ENCODE assay signal across 23 mouse cellular contexts in genomic region chr7:3940915-3941314, GRCm38 (mm10). TPM values are rescaled to one million over a fixed set of nuclear protein-coding genes. Genes with fewer than 3 reads are reported as not detected.
DNase-seq lines count a peak whose midpoint lies in the region; ATAC-seq and TF ChIP-seq lines count a peak whose summit lies in the region.
"Had no signal": no experiment of that assay in that cellular context is flagged by ENCODE, and none has a peak within 500 bp of the region (broad histone marks: within the 10 kb centered on the region; RNA-seq: fewer than 3 reads in every experiment).

No protein-coding gene starts in this region.

- H3K4me2 ChIP-seq in heart, embryonic 11.5 days, result no peak overlapping the region
- H3K4me2 ChIP-seq: forebrain, embryonic 15.5 days; limb, embryonic 13.5 days; midbrain, embryonic 15.5 days had no signal

- H3K27me3 ChIP-seq in heart, embryonic 11.5 days (ENCODE audit: control insufficient read depth, insufficient read depth, low read length), result no peaks in the 10 kb centered on the region
- H3K27me3 ChIP-seq: forebrain, embryonic 15.5 days; limb, embryonic 13.5 days; midbrain, embryonic 15.5 days had no signal

- no peak overlapping the region for H3K4me3 ChIP-seq in heart, embryonic 11.5 days (ENCODE audit: low read depth, low read length)
- H3K4me3 ChIP-seq in lung, adult 2 months (replicated peaks; ENCODE audit: extremely low read depth, low read depth, low read length), result no peak overlapping the region
- H3K4me3 ChIP-seq: forebrain, embryonic 15.5 days; left cerebral cortex, adult 2 months; limb, embryonic 13.5 days; midbrain, embryonic 15.5 days had no signal

- H3K36me3 ChIP-seq in heart, embryonic 11.5 days (ENCODE audit: control insufficient read depth, insufficient read depth, low read length), result no peaks in the 10 kb centered on the region
- H3K36me3 ChIP-seq: forebrain, embryonic 15.5 days; limb, embryonic 13.5 days; midbrain, embryonic 15.5 days had no signal

- H3K9me3 ChIP-seq in heart, embryonic 11.5 days (replicated peaks; ENCODE audit: control insufficient read depth, low read length), result no peaks in the 10 kb centered on the region
- H3K9me3 ChIP-seq: forebrain, embryonic 15.5 days; limb, embryonic 13.5 days; midbrain, embryonic 15.5 days had no signal

- H3K27ac ChIP-seq in heart, embryonic 11.5 days (ENCODE audit: low read depth, low read length), result no peak overlapping the region
- H3K27ac ChIP-seq: forebrain, embryonic 15.5 days; left cerebral cortex, adult 2 months; limb, embryonic 13.5 days; midbrain, embryonic 15.5 days had no signal

- peak; percentile 76 for DNase-seq in heart, adult 11 months
- peak; percentile 21 for DNase-seq in lung, postnatal 25 days (ENCODE audit: low spot score)
- DNase-seq in lung, adult 2 months, result no peak
- DNase-seq in adrenal gland, adult 8-10 months, result no peak
- no peak for DNase-seq in frontal cortex, postnatal 10 days (ENCODE audit: low spot score in 2 of 2)
- no peak for DNase-seq in spleen, adult 18-20 months
- DNase-seq: adrenal gland, adult 2 months; cerebellum, adult 2 months; embryo, embryonic 11 days; heart, postnatal 14 days; kidney, adult 8-10 months; right cerebral cortex, postnatal 14 days had no signal

- no peak overlapping the region for H3K9ac ChIP-seq in heart, embryonic 11.5 days (ENCODE audit: low read depth, low read length)
- H3K9ac ChIP-seq: forebrain, embryonic 15.5 days; limb, embryonic 13.5 days; midbrain, embryonic 15.5 days had no signal

- TF ChIP-seq CTCF in lung, adult 2 months (IDR thresholded peaks at IDR 0.05; ENCODE audit: insufficient read depth, low read length), result no peak

- no peaks in the 10 kb centered on the region for H3K4me1 ChIP-seq in heart, embryonic 11.5 days (ENCODE audit: control insufficient read depth, insufficient read depth, low read length)
- no peaks in the 10 kb centered on the region for H3K4me1 ChIP-seq in lung, adult 2 months (ENCODE audit: control insufficient read depth, insufficient read depth, low read length)
- H3K4me1 ChIP-seq: forebrain, embryonic 15.5 days; limb, embryonic 13.5 days; midbrain, embryonic 15.5 days had no signal

- ATAC-seq in heart, embryonic 11.5 days (replicated peaks; ENCODE audit: insufficient number of reproducible peaks, low FRiP score, low TSS enrichment), result no peak
- ATAC-seq in megakaryocyte, adult 5-6 weeks (ENCODE audit: poor library complexity, severe bottlenecking), result peak; percentile 99
- ATAC-seq: forebrain, embryonic 15.5 days; hindbrain, embryonic 16.5 days; midbrain, embryonic 15.5 days had no signal

- TF ChIP-seq POLR2A in lung, adult 2 months (IDR thresholded peaks at IDR 0.05; ENCODE audit: borderline replicate concordance, extremely low read depth, low read depth, low read length), result no peak

- WGBS in heart, embryonic 11.5 days (ENCODE audit: insufficient replicate concordance), result 67% methylated on average over 3 of the region's 3 CpGs
- 64% methylated on average over 3 of the region's 3 CpGs for WGBS in lung, adult 2 months

RNA-seq across cellular contexts. Expression of gene Lilra6, which starts 25.6 kb away (rescaled TPM):
- polyA plus RNA-seq in heart, embryonic 11.5 days (2014; fragmentation: Nextera tagmentation; extraction: Ambion mirVana), result not detected in 2 replicates
- 4.0 and 4.3 TPM in 2 replicates for polyA plus RNA-seq in lung, adult 2 months (2012; rRNA removed)
- total RNA-seq in megakaryocyte, adult 5-6 weeks (2015), result 132 and 138 TPM in 2 replicates
- total RNA-seq in megakaryocyte, adult 5-6 weeks (2017), result 123 and 141 TPM in 2 replicates
- total RNA-seq in adrenal gland, adult 8-10 months (2022), result under 1 TPM; 0.29 to 0.89 (median 0.78) TPM
- total RNA-seq: layer of hippocampus, adult 18-20 months; left cerebral cortex, adult 2 months had no signal
- polyA plus RNA-seq: cerebellum, adult 2 months; forebrain, embryonic 15.5 days; hindbrain, embryonic 16.5 days; midbrain, embryonic 15.5 days; neural tube, embryonic 11.5 days; stomach, embryonic 14.5 days had no signal

RNA-seq across cellular contexts. Expression of gene Gm14548, which starts 43.0 kb away (rescaled TPM):
- not detected in 2 replicates for polyA plus RNA-seq in heart, embryonic 11.5 days (2014; fragmentation: Nextera tagmentation; extraction: Ambion mirVana)
- polyA plus RNA-seq in lung, adult 2 months (2012; rRNA removed), result 2.4 and 5.1 TPM in 2 replicates
- total RNA-seq in megakaryocyte, adult 5-6 weeks (2015), result 112 and 120 TPM in 2 replicates
- 89.0 and 89.6 TPM in 2 replicates for total RNA-seq in megakaryocyte, adult 5-6 weeks (2017)
- total RNA-seq in adrenal gland, adult 8-10 months (2022), result under 1 TPM in 2 of 4 experiments, not detected in 2; 0.26 to 0.35 TPM
- total RNA-seq: gastrocnemius, adult 18-20 months; heart, postnatal 14 days; layer of hippocampus, adult 18-20 months; left cerebral cortex, adult 2 months had no signal
- polyA plus RNA-seq: cerebellum, adult 2 months; forebrain, embryonic 15.5 days; hindbrain, embryonic 16.5 days; limb, embryonic 13.5 days; midbrain, embryonic 15.5 days; neural tube, embryonic 11.5 days; stomach, embryonic 14.5 days had no signal

Comparison
In these comparisons a context has a peak if more than half of its experiments do, and no peak if none do; other contexts are left out.
1. DNase-seq: peak in heart, adult 11 months (single experiment) and lung, postnatal 25 days (single experiment); none in lung, adult 2 months (single experiment), adrenal gland, adult 8-10 months (single experiment), frontal cortex, postnatal 10 days (0 of 2) and spleen, adult 18-20 months (0 of 2).
2. RNA of gene Lilra6, which starts 25.6 kb away (total RNA-seq): 123 to 141 TPM in megakaryocyte, adult 5-6 weeks; 0.29 to 0.89 TPM in adrenal gland, adult 8-10 months; every median in the first group is over 10 times any median in the second.
3. RNA of gene Gm14548, which starts 43.0 kb away (total RNA-seq): 89.0 to 120 TPM in megakaryocyte, adult 5-6 weeks; 0.26 to 0.35 TPM in adrenal gland, adult 8-10 months; every median in the first group is over 10 times any median in the second.